Mouse (Mus musculus) urinary bladder, adult 2 months (tissue): ENCODE data around the gene Ntn1. TPM values are rescaled to one million over a fixed set of nuclear protein-coding genes. Genes with fewer than 3 reads are reported as not detected.

Experiments
- DNase-seq: peaks from one replicate; pipeline ENCODE4 v3.0.0; 2022; ENCODE audit warnings: low spot score
- polyA plus RNA-seq: library from polyadenylated mRNA; depleted of rRNA; stranded (reverse); fragments of >200 nt; gene quantifications from 2 replicates; pipeline ENCODE4 v1.2.3, GENCODE M21; 2012

Ntn1 gene
- polyA plus RNA-seq, 1 experiment, result 17.7 TPM

DNA sequence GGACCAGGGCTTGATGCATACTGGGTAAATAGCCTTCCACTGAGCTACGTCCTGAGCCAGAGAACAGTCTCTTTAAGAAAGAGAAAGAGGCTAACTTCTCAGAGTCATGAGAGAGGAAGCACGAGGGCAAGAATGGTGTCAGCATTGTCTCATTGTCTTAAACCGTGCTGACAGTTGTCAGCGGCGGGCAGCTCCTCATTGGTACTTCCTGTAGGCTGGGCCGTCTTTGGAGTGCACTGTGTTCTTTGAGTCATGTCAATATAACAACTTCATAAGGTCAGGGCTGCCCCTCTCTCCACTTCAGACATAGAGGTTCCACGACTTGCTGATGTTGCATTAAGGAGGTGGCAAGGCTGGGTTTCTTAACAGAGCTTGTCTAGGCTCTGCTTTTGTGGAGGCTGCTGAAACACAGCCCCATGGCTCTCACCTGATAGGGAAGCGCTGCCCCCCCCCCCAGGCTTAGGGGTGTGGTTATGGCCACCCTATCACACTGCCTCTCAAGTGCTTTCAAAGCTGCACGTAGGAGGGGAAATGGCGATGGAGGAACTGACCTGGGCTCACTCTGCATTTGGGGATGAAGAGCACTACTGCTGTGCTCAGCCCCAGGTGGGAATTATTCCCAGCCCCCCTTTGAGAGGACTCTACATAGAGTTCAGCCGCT, 6.8 kb upstream of the Ntn1 start:
- no peak for DNase-seq

DNA sequence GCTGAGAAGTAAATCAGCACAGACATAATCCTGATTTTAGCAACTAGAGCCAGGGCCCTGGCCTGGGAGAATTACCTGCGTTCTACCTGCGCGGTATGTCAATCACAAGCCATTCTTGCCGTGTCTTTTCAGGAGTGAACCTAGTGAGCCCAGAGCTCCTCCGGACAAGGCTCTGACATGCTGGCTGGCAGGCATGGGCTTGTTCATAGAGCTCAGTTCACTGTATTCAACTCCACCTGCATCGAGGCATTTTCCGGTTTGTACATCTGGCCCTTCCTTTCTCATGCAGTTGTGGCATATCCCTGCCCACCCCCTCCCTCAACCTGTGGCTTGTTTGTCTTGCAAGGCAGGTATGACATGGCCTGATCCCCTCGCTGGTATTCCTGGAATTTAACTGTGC, 5.0 kb upstream of the Ntn1 start:
- DNase-seq, result peak; percentile 34

DNA sequence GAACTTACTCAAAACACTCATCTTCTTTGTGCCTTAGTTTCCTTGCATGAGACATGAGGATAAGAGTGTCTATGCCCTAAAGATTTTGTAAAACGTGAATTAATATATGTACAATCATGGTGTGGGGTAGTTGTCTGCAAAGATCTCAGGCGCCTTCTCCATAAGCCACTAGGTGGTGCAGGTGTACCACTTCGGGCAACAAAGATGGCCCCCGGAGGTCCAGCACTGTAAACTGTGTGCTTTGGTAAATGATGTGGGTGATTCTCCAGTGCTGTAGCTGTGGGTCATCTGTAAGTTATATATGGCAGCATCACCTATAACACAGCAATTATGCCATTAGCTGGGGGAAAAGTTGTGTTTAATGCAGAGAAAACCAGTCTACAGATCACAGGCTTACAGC, 3.6 kb upstream of the Ntn1 start:
- DNase-seq, result no peak

DNA sequence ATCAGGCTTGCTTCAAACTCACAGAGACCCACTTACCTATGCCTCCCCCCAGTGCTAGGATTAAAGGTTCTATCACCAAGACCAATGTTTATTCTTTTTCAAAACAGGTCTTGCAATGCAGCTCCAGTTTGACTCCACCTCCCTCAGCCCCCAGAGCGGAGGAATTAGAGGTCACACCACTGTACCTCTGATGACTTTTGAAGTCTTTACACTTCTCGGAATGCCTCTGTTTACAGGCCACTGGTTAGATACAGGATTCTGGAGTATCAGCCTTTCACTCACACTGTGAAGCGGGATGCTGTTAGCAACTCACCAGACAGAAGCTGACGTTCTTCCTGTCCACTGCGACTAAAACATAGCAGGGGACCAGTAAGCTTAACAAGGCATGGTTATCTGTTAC, 805 bp upstream of the Ntn1 start:
- no peak for DNase-seq

DNA sequence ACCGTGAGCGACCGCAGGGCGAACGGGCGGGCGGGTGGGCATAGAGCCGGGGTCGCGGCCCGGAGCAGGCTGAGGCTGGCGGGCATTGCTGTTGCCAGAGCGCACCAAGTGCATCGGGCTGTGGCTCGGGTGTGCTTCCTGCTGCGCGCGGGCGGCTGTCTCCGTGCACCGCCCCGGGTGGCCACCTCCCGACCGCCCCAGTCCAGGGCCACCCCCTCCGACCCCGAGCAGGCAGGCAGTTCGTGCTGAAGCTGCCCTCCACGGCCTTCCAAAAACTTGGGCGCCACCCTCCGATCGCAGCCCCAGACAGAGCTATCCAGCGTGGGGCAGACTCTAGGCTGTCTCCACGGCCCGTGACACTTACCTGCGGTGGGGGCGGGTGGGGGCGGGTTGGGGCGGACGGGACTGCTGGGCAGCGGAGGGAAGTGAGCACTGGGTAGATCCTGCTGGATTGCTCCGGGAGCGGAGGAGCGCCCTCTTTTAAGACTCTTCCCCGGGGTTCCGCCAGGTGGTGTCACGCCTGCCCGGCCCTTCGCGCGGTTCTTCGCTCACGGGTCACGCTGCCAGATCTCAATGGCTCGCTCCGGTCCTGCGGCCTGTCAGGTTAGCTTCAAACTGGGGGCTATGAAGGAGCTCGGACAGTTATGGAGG, 477 bp downstream of the Ntn1 start:
- no peak for DNase-seq

DNA sequence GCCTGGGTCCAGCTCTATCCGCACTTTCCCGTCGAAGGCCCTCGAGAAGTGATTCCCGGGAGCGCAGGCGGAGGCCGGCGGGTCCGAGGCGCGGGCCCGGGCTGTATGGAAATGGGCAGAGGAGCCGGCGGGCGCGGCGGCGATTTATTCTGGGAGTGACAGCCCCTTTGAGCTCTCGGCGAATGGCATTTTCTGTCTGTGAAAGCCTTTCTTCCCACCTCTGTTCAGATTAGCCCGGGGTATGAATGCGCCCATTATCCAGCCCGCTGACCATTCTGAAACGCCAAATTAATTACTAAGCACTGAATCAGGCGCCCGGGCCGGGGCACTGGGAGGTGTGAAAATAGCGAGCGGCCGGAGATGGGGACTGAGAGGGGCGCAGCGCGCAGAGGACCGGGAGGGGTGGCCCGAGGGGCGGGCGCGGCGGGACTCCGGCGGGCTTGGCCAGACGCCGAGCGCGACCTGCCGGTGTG, 1.0 kb downstream of the Ntn1 start:
- DNase-seq, result no peak

DNA sequence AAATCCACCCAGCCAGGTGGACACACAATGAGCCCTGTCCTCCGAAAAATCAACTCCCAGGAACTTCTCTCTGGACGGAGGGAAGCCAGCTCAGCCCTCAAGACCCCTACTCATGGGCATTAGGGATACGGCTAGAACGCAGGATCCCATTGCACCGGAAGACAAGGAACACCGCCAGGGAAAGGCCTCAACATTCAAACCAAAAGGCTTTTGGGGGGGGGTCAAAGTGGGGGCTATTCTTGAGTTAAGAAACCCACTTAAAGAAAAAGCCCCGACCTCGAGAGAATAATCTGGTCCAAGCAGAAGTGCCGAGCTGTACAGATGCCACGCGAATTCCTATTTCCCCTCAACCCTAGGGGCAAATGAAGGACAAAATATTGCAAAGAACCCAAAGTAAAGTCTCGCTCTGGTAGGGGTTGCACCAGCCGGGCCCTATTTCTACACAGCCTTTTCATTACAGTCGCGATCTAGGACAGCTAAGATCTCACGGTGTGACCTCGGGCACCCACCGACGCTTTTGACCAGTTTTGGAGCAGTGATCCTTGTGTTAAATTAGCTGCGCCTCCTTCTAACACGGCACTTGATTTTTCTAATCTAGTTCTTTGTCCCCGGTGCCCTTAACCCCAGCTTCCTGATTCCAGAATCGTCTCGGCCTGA, 1.6 kb downstream of the Ntn1 start:
- no peak for DNase-seq

DNA sequence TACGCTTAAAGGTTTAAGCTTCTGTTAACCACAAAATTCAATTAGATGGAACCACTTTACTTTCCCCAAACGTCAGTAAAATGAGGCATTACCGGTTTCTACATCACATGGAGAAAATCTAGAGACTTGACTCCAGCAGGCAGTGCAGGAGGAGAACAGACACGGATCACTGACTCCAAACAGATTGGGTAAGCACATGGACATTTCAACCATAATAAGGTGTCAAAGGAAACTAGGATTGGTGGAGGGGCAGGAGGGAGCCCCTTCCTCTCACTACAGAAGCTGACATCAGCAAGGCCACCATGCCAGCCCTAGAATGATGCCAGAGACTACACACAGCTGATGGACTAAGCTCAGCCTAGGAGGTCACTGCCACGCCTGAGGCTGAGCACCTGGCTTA, 5.1 kb downstream of the Ntn1 start:
- DNase-seq, result no peak

DNA sequence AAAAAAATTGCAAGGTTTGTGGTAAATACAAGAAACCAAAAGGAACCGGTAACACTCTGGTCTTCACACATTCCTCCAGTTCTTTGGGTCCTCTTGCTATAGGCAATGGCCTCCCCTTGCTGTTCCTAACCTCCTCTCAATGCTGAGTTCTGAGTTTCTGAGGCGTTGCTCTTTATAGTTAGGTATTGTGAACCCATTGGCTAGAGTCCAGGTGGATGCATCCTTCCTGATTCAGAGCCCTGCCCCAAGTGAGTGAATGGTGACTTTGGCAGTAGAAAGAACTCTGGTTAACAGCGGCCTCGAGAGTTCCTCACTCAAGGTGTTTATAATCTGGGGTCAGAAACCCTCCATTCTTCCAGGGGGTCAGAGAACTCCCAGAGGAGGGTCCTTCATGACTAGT, 5.9 kb downstream of the Ntn1 start:
- DNase-seq, result no peak

DNA sequence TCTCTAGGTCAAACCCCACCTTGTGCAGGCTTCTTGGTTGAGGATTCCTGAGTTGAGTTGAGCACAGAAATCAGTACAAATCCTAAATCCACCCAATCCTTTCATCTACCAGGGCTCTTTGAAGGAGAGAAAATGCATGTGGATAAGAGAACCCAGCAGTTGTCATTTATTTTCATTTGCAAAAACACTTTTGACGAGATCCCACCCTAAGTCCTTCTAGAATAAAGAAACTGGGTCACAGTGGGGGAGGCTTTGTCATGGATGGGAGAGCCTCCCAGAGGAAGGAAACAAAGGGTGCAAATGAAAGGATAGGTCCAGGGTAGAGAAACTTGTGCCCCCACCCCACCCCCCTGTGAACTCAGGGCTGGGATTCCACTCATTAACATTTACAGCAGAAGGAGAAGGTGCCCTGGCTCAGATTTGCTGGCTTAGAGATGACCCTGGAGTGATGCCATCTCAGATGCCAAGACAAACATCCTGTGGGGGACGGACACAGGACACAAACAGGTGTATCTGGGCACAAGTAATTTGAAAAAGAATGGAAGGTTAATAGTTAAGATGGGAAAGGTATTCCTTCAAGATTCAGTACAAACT, 6.6 kb downstream of the Ntn1 start:
- DNase-seq, result no peak

DNA sequence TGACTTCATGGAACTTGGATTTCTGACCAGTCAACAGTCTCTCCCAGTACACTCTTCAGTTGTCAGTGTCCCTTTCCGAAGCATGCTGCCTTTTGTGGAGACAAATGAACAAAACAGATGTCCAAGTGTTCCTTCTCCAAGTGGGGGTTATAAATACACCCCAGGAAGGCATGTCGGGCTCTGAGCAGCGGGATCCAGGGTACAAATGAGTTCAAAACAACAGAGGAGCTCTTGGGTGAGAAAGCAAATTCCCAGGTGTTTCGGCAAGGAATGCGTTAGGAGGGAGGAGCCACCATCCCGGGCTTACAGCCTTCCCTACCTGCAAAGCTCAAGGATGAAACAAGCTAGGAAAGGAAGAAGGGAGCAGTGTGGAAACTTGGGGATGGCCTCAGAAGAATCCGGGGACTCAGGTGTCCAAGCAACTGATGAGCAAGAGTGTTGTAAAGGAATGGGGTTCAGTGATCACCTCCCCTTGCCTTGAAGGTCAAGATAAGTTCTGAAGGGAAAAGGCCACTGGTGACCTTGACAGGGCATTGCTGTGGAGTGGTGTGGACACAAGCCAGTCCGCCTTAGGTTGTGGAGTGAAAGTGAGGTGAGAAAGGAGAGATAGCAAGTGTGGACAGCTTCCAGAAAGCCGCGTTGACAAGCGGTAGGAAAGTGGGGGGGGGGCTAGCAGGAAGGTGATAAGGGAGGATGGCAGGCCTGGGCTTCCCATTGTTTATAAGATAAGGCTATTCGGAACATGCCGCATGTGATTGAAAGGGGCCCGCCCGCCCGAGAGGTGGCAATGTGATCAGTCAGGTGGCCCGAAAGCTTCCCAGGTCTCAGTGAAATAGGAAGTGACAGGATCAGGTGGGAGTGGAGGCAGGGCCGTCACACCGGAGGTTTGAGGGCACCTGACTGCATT, 10.0 kb downstream of the Ntn1 start:
- DNase-seq, result no peak

DNA sequence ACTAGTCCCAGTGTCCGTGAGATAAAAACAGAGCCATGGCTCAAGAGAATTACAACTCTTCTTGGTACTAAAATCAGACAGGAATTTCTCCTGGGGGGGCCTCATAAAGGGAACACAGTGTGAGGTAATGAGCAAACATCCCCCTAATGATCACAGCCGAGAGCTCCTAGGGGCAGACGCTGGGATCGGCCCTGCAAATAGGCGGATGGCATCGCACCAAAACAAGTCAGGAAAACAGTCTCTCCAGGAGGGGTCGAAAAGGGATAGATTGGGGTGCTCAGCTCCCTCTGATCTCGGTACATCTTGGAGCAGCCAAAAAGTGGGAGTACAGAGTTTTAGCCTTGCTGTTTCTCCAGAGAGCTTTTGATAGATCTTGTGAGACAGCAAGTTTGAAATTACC, 11.0 kb downstream of the Ntn1 start:
- DNase-seq, result no peak

DNA sequence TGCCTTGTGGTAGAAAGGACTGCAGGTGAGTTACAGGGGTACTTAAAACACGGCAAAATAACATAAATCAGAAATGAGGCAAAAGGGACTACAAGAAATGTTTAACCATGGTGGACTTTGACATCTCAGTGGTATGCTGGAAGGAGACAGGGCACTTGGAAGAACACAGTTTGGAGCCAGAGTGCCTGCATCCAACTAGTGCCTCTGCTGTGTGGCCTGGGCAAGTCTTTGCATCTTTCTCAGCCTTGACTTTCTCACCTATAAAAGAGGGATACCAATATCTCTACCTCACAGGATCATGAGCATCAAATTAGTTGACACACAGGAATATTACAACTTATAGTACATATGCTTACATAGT, 12.0 kb downstream of the Ntn1 start:
- DNase-seq, result no peak

DNA sequence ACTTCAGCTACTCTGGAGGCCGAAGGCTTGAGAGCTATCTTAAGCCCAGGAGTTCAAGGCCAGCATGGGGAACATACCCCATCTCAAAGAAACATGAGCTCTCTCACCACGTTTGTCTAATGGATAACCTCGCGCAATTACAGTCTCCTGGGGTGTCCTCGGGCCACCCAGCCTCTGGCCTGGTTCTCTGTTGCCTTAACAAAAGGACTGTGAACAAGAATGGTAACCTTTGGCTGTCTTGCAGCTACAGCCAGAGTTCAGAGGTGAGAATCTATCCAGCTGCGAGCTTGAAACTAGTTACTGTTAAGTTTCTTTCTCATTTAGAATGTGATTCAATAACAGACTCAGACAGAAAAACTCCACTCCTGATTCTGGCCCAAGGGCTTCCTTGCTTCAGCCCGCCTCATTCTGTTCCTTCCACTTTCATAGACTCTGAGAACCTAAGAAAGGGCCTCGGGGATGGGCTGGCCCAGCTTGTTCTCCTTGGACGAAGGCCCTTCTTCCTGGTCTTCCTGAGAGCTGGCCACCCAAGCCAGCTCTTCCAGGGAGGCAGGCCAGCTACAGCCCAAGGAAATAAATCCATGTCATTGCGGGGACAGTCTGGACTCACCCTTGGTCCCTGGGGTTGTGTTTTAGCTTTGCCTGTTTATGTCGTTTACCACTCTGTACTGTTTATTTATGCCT, 12.5 kb downstream of the Ntn1 start:
- DNase-seq, result no peak

DNA sequence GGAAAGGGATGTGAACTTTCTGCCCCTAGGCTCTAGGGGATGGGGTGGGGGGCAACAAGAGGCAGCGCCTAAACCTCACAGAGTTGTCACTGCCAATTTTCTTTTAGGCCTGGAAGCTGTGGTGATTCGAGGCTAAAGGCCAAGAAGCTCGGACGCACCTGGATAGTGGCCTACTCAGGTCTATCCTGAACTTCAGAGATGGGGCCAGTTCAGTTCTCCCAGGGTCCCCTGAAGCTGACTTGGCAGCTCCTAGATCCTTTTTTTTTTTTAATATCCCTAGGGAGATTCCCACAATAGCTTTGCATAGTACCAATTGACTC, 13.2 kb downstream of the Ntn1 start:
- no peak for DNase-seq

DNA sequence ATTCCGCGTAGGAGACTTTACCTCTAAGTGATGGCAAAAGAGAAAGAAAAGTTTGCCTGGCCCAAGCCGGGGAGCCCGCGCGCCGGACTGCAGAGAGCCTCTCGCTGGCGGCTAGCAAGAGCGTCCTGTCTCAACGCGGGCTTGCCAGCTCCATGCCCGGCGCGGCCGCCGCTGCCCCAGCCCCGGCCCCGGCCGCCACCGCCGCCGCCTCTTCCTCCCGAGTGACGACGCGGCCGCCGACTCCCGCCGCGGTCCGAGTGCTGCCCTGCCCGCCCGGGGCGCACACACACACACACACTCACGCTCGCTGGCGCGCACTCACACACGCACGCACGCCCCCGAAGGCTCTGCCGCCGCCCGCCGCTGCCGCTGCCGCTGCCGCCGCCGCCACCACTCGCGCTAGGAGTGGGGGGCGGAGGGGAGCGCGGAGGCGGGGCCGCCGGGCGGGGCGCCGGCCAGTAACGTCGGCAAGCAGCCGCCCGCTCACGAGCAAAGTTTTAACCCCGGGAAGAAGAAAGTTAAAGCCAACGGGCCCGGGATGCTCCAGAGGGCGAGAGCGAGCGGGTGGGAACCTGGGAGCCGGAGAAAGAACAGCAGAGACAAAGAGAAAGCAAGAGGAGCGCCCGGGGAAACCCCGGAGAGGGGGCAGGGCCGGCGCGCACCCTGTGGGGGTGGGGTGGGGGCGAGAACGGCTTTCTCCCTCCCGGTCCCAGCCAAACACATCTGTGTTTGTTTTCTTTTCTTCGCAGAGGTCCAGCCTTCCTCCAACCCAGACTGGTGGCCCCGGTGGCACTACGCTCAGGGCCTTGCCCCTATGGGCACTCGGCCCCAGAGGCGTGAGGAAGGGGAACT, 13.8 kb downstream of the Ntn1 start:
- DNase-seq, result peak; percentile 36

DNA sequence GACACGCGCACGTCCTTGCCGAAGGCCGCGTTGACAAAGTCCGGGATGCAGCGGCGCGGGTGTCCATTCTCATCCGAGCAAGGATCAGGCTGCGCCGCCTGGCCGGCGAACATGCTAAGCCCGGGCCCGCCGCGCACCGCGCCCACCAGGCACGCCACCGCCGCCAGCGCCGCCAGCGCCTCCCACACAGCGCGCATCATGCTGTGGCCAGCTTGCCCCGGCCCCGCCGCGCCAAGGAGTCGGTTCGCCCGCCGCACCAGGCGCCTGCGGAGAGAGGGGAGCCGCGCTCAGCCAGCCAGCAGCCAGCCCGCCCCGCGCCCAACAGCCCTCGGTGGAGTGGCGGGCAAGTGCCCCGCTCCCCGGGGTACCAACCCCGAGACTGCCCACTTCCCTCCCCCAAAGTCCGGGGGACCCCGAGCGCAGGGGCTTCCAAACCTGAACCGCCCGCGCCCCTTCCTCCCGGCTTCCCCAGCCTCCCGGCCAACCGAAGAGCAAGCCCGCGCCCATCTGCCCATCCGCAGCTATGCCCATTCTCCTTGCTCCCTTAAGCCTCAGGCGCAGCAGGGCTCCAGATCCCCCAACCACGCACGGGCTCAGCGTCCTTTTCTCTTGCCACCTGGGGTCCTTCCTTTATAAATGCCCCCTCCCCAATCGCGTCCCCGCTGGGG, 14.6 kb downstream of the Ntn1 start:
- DNase-seq, result no peak

DNA sequence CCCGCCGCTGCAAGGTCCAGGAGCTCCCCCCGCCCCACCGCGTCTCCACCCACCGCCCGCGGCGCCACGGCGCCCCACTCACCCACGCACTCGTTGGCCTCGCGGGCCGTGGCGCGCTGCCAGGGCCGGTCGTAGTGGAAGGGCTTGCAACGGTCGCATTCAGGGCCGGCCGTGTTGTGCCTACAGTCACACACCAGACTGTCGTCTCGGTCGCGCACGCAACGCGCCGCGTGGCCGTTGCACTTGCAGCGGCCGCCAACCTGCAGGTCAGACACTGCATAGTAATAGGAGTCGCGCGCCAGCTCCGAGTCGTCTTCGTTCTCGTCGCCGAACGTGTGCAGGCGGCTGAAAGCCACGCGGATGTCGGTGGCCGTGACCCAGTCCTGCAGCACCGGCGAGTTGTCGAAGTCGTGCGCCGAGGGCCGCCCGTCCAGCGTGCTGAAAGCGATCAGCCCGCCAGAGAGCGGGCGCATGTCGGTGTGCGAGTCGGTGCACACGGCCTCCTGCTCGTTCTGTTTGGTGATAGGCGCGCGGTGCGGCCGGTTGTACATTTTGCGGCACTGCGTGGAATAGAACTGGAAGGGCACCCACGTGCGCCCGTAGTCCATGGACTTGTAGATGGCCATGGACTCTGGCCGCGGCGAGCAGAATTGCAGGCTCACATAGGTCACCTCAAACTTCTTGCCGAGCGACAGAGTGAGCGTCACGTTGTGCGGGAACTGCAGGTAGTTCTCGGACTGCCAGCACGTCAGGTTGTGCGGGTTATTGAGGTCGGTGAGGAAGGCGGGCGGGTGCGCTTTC, 15.4 kb downstream of the Ntn1 start:
- DNase-seq, result no peak

DNA sequence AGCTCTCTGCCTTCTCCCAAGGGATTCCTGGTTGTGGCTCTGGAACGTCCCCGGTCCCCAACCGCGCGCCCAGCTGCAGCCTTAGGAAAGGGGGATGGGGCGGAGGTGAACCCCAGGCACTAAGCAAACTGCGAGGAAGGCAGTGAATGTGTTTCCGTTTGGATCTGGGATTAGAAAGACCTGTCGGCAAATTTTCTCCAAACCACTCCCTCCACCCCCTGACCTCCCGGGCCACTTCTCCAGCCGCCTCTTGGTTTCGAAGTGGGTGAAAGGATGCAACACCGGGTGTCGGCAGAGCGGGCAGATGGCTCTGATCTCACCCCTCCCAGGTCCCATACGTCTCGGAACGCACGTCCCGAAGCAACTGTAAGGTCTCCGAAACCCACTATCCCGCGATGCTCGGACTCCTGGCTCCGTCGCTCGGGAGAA, 16.0 kb downstream of the Ntn1 start:
- DNase-seq, result no peak
